Mouse (Mus musculus) adrenal gland, adult 2 months (tissue): ENCODE measurements around the gene Sell. TPM values are rescaled to one million over a fixed set of nuclear protein-coding genes. Genes with fewer than 3 reads are reported as not detected.
"Not testable (repeated sequence)": the region's sequence is repeated elsewhere in the genome, so short reads cannot be mapped to it uniquely, and the experiment has no call there.

ENCODE experiments used
- DNase-seq: peaks from one replicate; pipeline ENCODE4 v3.0.0; 2021
- long read RNA-seq: library from polyadenylated mRNA; stranded (forward); transcript quantifications from one replicate; pipeline ENCODE4 v2.0.0, GENCODE M21; 2021
- polyA plus RNA-seq: library from polyadenylated mRNA; depleted of rRNA; stranded (reverse); fragments of >200 nt; gene quantifications from 2 replicates; pipeline ENCODE4 v1.2.3, GENCODE M21; 2012; rRNA removed
- total RNA-seq, 2 experiments: library from RNA; stranded (reverse); gene quantifications; 2 replicates each; pipeline ENCODE4 v1.2.3; 2021

Gene Sell
- total RNA-seq (1 to 10 TPM in 1 of 2 experiments, under 1 TPM in 1; 0.63 to 1.1 TPM), polyA plus RNA-seq (0.06 and 0.15 TPM in 2 replicates)
- long read RNA-seq, result 0 reads

DNA sequence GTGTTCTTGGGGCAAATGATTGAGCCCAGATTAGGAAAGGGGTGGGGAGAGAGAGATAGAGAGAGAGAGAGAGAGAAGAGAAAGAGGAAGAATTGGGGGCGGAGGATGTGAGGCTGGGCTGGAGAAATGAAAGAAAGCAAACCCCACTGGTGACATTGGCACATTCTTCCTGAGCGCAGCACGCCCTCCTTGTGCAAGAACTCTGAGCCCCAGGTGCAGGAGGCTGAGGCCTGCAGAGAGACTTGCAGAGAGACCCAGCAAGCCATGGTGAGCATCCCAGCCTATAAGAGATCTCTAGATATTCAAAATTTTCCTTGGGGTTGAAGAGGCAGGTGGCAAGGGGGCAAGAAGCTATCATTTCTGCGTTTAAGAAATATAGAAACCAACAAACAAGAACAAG is at the start of gene Sell:
Gene Sell (plus strand): TSS at position 58 of the 400 bp plus-strand sequence.
- DNase-seq, result no peak

- DNase-seq, result no peak
Observed at GRCm38 (mm10) chr1:164014616-164015015, 47.2 kb upstream of the Sell start.

GRCm38 (mm10) chr1:164018221-164018896 is 43.4 kb upstream of the Sell start:
- no peak for DNase-seq

DNA sequence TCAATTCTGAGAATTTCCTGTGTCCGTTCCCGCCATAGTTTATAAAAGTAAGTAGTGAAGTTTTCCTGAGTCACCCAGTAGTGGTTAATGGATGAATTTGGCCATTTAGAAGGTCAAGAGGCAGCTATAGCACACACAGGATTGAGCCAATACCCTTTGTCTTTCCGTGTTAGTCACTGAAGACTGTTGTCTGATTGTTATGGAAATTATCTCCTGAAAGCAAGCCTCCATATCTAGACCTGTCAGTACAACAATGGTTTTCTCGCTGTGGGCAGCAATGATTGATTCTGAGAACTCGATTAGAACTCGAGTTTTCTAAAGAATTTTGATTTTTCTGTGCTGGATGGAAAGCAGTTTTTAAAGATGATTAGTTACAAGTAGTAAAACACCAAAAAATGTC is 42.0 kb upstream of the Sell start:
- no peak for DNase-seq

DNA sequence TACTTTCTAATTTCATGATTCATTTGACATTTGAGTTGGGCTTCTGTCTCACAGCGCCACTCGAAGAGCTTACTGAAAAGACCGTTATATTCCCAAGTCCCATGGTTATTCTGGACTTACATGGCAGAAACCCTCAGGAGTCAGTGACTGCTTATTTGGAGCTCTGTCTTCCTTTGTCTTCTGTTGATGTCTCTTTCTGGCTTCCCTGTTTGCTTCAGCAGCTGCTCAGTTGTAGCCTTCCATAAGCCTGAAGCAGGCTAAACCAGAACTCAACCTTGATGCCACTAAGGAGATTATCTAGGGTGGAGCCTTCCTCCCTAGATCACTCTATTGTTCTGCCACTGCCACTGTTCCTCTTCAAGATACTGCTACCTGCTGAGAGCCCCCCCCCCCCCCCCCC is 41.0 kb upstream of the Sell start:
- not testable (repeated sequence) for DNase-seq

- not testable (repeated sequence) for DNase-seq
Observed at GRCm38 (mm10) chr1:164022106-164022505, 39.7 kb upstream of the Sell start.

DNA sequence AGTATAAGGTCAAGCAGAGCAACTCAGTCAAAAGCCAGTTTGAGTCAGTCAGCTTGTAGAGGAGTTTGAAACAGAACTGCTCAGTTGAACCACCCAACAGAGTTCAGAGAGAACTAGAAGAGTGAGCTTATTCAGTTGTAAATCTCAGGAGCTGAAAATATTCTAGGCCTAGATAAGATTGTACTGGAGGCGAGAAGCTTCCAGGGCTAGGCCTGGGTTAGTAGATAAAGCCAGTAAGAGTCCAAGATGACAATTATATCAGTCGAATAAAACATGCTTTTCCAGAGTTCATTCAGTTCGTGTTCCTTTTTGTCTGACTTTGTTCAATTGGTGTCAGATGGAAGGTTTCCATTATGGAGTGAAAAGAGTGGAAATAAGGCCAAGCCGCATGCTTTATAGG is 36.1 kb upstream of the Sell start:
- no peak for DNase-seq

- DNase-seq, result no peak
Observed at GRCm38 (mm10) chr1:164027416-164027815, 34.4 kb upstream of the Sell start.

DNA sequence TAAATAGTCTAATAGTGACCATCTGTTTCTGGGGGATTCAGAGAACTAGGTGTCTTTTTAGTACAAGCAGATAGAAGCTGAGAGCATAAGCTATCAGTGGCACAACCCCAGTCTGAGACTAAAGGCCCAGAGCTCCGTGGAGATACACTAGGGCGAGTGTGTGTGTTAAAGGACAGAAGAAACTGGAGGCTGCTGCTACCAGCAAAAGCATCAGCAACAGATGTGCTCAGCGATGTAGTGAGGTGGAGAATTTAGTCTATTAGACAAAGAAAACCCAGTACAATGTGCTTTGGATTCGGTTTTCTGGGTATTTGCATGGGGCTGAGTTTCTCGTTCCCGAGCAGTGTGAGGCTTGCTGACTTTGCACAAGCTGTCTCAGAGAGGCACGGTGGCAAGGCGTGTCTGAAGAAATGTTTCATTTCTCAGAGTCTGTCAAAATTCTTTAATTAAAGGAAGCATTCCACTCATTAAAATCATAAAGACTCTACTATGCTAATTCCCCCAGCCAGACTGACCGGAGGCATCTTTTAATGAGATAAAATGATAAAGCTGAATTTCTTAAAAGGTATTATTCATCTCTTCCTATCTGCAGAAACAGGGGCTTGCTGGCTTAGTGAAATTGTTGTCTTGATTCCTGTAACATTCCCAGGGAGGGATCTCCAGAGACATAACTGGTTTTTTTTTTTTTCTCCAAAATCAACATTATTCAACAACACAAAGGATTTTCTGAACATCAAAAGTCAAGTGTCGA is 21.2 kb upstream of the Sell start:
- no peak for DNase-seq

- DNase-seq, result peak; percentile 53
Observed at GRCm38 (mm10) chr1:164043549-164043948, 18.2 kb upstream of the Sell start.

DNA sequence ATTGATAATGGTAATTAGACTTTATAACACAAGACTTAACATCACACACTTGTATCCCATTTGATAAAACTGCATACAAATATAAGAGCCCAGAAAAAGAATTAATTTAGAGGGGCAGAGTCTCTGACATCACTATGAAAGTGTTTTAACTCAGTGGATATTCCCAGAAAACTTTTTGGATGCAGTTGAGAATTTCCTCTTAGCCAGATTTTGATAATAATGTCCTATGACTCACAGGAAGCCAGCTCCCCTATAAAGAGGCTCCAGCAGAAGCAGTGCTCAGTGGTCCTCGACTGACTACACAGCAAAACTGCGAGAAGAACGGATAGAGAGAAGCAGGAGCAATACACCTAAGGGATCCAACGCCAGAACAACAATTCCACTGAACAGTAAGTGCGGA is 13.8 kb upstream of the Sell start, which contains the start of gene Sele:
Gene Sele (plus strand): TSS at position 301 of the 400 bp plus-strand sequence.
- DNase-seq, result no peak

GRCm38 (mm10) chr1:164053561-164053960 is 8.2 kb upstream of the Sell start:
- no peak for DNase-seq

DNA sequence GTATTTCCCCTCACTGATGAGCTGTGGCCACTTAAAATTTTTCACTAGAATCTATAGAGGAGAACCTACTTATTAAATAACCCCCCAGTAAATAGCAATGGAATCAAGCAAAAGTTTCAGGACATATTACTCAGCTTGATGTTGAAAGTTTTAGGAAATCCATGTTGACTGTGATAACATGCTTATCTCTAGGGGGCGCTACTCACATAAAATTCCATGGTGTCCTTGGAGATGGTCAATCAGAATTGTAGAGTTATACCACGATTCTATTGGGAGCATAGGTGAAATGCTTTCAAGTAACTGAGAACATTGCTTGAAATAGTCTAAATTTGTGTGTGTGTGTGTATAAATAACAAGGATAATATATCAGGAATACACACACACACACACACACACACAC is 7.0 kb upstream of the Sell start:
- no peak for DNase-seq

GRCm38 (mm10) chr1:164060071-164060470 is 1.7 kb upstream of the Sell start:
- no peak for DNase-seq

DNA sequence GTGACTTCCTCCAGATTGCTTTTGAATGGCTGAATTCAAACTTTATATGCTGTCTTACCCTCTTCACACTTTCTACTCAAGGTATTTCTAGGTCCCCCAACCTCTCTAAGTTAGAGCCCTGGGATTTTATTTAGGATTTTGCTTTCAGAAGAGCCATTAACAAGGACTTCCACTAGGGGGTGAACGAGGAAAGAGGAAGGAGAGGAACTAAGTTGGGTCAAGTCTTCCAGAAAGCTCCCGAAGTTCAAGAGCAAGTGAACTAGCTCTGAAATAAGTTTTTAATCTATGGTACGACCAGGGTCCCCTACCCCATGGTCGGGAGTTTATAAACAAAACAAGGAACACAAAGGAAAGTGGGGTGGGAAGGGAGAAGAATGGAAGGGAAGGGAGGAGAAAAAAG is 504 bp upstream of the Sell start:
- DNase-seq, result no peak

DNA sequence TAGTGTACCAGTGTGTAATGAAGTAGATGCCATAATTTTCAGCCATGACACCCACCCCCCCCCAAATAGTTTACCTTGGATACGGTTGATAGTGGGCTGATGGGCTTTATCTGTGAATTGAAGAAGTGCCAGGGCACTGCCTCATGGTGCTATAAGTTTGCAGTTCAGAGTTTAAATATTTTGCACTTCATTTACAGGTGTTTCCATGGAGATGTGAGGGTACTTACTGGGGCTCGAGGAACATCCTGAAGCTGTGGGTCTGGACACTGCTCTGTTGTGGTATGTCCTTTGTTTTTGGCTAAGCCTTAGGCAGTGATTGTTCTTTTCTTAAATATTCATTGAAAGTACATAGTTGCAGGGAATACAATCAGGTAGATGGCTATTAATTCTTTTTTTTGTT is 1.1 kb downstream of the Sell start:
- no peak for DNase-seq

GRCm38 (mm10) chr1:164063745-164064144 is 2.0 kb downstream of the Sell start:
- DNase-seq, result no peak

DNA sequence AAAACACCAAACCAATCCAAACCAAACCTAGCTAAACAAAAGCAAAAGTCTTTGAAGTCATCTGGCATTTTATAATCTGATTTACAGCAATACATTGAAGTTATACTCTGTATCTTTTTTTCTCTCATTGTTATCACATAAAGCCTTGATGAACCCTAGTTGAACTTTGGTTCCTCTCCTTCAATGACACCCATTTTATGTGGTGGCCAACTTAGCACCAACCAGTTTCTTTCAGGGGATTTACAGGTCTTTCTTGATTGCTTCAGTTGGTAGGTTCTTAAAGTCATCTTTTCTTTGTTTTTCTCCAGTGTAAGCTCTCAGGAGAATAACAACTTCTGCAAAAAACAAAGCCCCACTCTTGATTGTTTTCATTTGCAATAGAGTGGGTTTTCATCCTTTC is 7.5 kb downstream of the Sell start:
- no peak for DNase-seq

- DNase-seq, result no peak
Observed at GRCm38 (mm10) chr1:164070461-164070860, 8.7 kb downstream of the Sell start.

- DNase-seq, result no peak
Observed at GRCm38 (mm10) chr1:164071111-164071510, 9.3 kb downstream of the Sell start.

GRCm38 (mm10) chr1:164072001-164072400 is 10.2 kb downstream of the Sell start:
- no peak for DNase-seq

DNA sequence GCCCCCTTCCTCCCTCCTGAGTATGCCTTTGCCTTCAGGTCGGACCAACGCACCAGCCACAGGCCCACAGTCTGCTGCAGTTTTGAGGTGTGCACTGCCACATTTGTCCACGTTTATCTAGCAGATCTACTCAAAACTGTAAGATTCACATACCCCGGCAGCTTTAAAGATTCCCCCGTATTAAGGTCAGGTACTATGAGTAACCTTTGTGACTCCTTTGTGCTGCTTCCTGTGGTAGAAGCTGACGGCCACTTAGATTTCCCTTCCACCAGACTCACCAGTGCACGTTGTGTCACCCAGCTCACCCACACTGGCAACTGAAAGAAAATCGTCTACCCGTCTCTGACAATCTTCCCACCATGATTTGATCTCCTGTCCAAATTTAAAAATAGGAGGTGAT is 11.3 kb downstream of the Sell start:
- no peak for DNase-seq

GRCm38 (mm10) chr1:164073803-164074202 is 12.0 kb downstream of the Sell start:
- DNase-seq, result no peak
